ENCODE assay signal across 8 mouse cellular contexts in the genomic region with DNA sequence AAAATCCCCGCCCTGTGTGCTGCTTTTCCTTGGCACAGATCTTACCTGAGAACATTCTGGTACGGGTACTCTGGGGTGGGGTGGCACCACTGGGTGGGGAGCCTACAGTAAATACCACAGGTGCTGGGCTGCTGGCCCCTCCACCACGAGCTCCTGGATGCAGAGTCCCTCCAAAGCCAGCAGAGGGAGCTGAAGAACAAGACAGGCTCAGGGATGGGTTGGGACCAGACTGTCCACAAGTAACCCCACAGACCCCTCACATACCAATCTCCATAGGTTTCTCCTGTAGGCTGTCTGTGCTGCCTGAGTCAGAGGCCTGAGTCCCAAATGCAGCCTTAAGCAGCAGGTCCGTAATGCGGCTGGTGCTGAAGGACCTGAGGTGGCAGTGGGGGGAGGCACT. TPM values are rescaled to one million over a fixed set of nuclear protein-coding genes. Genes with fewer than 3 reads are reported as not detected.
DNase-seq lines count a peak whose midpoint lies in the region; ATAC-seq and TF ChIP-seq lines count a peak whose summit lies in the region.

No protein-coding gene starts in this region.

- H3K4me2 ChIP-seq in kidney, embryonic 14.5 days (replicated peaks; ENCODE audit: low read depth, low read length), result no peak overlapping the region

- no peaks in the 10 kb centered on the region for H3K4me1 ChIP-seq in kidney, embryonic 14.5 days (ENCODE audit: control insufficient read depth, insufficient read depth, low read length)

- 62% methylated on average over 5 of the region's 5 CpGs for WGBS in kidney, embryonic 14.5 days

- no peaks in the 10 kb centered on the region for H3K27me3 ChIP-seq in kidney, embryonic 14.5 days (ENCODE audit: control insufficient read depth, insufficient read depth, low read length)
- H3K27me3 ChIP-seq in splenic B cell, adult 2 months (ENCODE audit: control insufficient read depth, insufficient read depth, low read length, poor library complexity, severe bottlenecking), result no peaks in the 10 kb centered on the region; the same call in 1 of the 2 replicates

- H3K4me3 ChIP-seq in left cerebral cortex, adult 2 months, result no peak overlapping the region
- no peak overlapping the region for H3K4me3 ChIP-seq in kidney, embryonic 14.5 days (ENCODE audit: low read length)

- DNase-seq in left cerebral cortex, adult 2 months (ENCODE audit: extremely low spot score in 1 of 2, low spot score in 2 of 2), result peak in 1 of 2 experiments; percentile 49
- no peak for DNase-seq in left cerebral cortex, postnatal 36 days (ENCODE audit: low spot score in 2 of 2)
- DNase-seq in brain, adult 2 months (ENCODE audit: low read depth, low spot score), result peak; percentile 66
- peak; percentile 40 for DNase-seq in lung, postnatal 36 days
- DNase-seq in splenic B cell, adult 2 months (ENCODE audit: low read depth, low spot score), result peak; percentile 67
- DNase-seq in gastrocnemius, postnatal 25 days, result no peak

- no peaks in the 10 kb centered on the region for H3K9me3 ChIP-seq in kidney, embryonic 14.5 days (ENCODE audit: control insufficient read depth, low read length)

- TF ChIP-seq CTCF in left cerebral cortex, adult 2 months (IDR thresholded peaks at IDR 0.05), result peak; percentile 78

- peak; percentile 76 for ATAC-seq in granulocyte monocyte progenitor cell, adult 5-6 weeks (replicated peaks; ENCODE audit: poor library complexity, severe bottlenecking)
- ATAC-seq in kidney, embryonic 14.5 days (ENCODE audit: low FRiP score, low TSS enrichment), result peak; percentile 68

- no peak overlapping the region for H3K9ac ChIP-seq in kidney, embryonic 14.5 days (ENCODE audit: low read depth, low read length)

- intact Hi-C loops in left cerebral cortex, adult 2 months (cut with DNase I), result loop anchor here (2.0 to 5.0 kb wide), 2 partner anchors 134 to 479 kb away; no protein-coding TSS in a partner anchor
- intact Hi-C loops in left cerebral cortex, postnatal 36 days (cut with DNase I), result loop anchor here (5.0 kb wide), 1 partner anchor 479 kb away; no protein-coding TSS in a partner anchor

- no peak overlapping the region for H3K27ac ChIP-seq in left cerebral cortex, adult 2 months
- no peak overlapping the region for H3K27ac ChIP-seq in kidney, embryonic 14.5 days (ENCODE audit: low read depth, low read length)

- peaks cover 87% of the 10 kb centered on the region for H3K36me3 ChIP-seq in kidney, embryonic 14.5 days (ENCODE audit: control insufficient read depth, insufficient read depth, low read length)
- peaks cover 5% of the 10 kb centered on the region for H3K36me3 ChIP-seq in splenic B cell, adult 2 months (ENCODE audit: control insufficient read depth, insufficient read depth, low read length, poor library complexity, severe bottlenecking)

RNA-seq across cellular contexts. Expression of a gene that starts 8.2 kb away (rescaled TPM):
- 10 to 100 TPM; 21.9 to 24.0 TPM for total RNA-seq in left cerebral cortex, adult 2 months (2021)
- 10 to 100 TPM; 21.6 to 21.8 TPM for total RNA-seq in left cerebral cortex, postnatal 36 days (2021)
- total RNA-seq in granulocyte monocyte progenitor cell, adult 5-6 weeks (2014; fragmentation: Nextera tagmentation), result 41.6 and 45.0 TPM in 2 replicates
- 77.9 and 80.0 TPM in 2 replicates for total RNA-seq in granulocyte monocyte progenitor cell, adult 5-6 weeks (2017)
- 24.5 and 25.2 TPM in 2 replicates for polyA plus RNA-seq in kidney, embryonic 14.5 days (2014; fragmentation: Nextera tagmentation; extraction: Ambion mirVana)
- 10 to 100 TPM in 1 of 2 experiments, 1 to 10 TPM in 1; 9.8 to 10.8 TPM for total RNA-seq in gastrocnemius, postnatal 25 days (2021)

RNA-seq across cellular contexts. Expression of a gene that starts 18.2 kb away (rescaled TPM):
- total RNA-seq in left cerebral cortex, adult 2 months (2021), result 100 to 1,000 TPM; 106 to 114 TPM
- total RNA-seq in left cerebral cortex, postnatal 36 days (2021), result 100 to 1,000 TPM in 1 of 2 experiments, 10 to 100 TPM in 1; 95.6 to 101 TPM
- total RNA-seq in granulocyte monocyte progenitor cell, adult 5-6 weeks (2014; fragmentation: Nextera tagmentation), result 127 and 160 TPM in 2 replicates
- total RNA-seq in granulocyte monocyte progenitor cell, adult 5-6 weeks (2017), result 35.5 and 68.1 TPM in 2 replicates
- 30.7 and 56.3 TPM in 2 replicates for polyA plus RNA-seq in kidney, embryonic 14.5 days (2014; fragmentation: Nextera tagmentation; extraction: Ambion mirVana)
- total RNA-seq in gastrocnemius, postnatal 25 days (2021), result 10 to 100 TPM; 23.0 to 25.9 TPM

RNA-seq across cellular contexts. Expression of a gene that starts 21.2 kb away (rescaled TPM):
- total RNA-seq in left cerebral cortex, adult 2 months (2021), result 10 to 100 TPM; 75.4 to 80.4 TPM
- 10 to 100 TPM; 64.9 to 80.5 TPM for total RNA-seq in left cerebral cortex, postnatal 36 days (2021)
- 17.2 and 27.2 TPM in 2 replicates for total RNA-seq in granulocyte monocyte progenitor cell, adult 5-6 weeks (2014; fragmentation: Nextera tagmentation)
- 1.4 and 2.6 TPM in 2 replicates for total RNA-seq in granulocyte monocyte progenitor cell, adult 5-6 weeks (2017)
- polyA plus RNA-seq in kidney, embryonic 14.5 days (2014; fragmentation: Nextera tagmentation; extraction: Ambion mirVana), result 33.6 and 34.6 TPM in 2 replicates
- 10 to 100 TPM; 33.0 to 43.3 TPM for total RNA-seq in gastrocnemius, postnatal 25 days (2021)

RNA-seq across cellular contexts. Expression of a gene that starts 50.9 kb away (rescaled TPM):
- 10 to 100 TPM in 1 of 2 experiments, 1 to 10 TPM in 1; 7.9 to 10.4 TPM for total RNA-seq in left cerebral cortex, adult 2 months (2021)
- total RNA-seq in left cerebral cortex, postnatal 36 days (2021), result 10 to 100 TPM; 11.3 to 13.5 TPM
- 68.2 and 80.1 TPM in 2 replicates for total RNA-seq in granulocyte monocyte progenitor cell, adult 5-6 weeks (2014; fragmentation: Nextera tagmentation)
- 63.6 and 77.4 TPM in 2 replicates for total RNA-seq in granulocyte monocyte progenitor cell, adult 5-6 weeks (2017)
- 31.0 and 31.3 TPM in 2 replicates for polyA plus RNA-seq in kidney, embryonic 14.5 days (2014; fragmentation: Nextera tagmentation; extraction: Ambion mirVana)
- total RNA-seq in gastrocnemius, postnatal 25 days (2021), result 10 to 100 TPM in 1 of 2 experiments, 1 to 10 TPM in 1; 9.7 to 12.5 TPM

RNA-seq across cellular contexts. Expression of a gene that starts 51.1 kb away (rescaled TPM):
- total RNA-seq in left cerebral cortex, adult 2 months (2021), result under 1 TPM; 0.59 to 0.91 TPM
- 1 to 10 TPM in 1 of 2 experiments, under 1 TPM in 1; 0.99 to 1.6 TPM for total RNA-seq in left cerebral cortex, postnatal 36 days (2021)
- 29.3 and 32.6 TPM in 2 replicates for total RNA-seq in granulocyte monocyte progenitor cell, adult 5-6 weeks (2014; fragmentation: Nextera tagmentation)
- total RNA-seq in granulocyte monocyte progenitor cell, adult 5-6 weeks (2017), result 22.6 and 39.0 TPM in 2 replicates
- polyA plus RNA-seq in kidney, embryonic 14.5 days (2014; fragmentation: Nextera tagmentation; extraction: Ambion mirVana), result 36.2 and 37.5 TPM in 2 replicates
- 1 to 10 TPM; 1.4 to 1.5 TPM for total RNA-seq in gastrocnemius, postnatal 25 days (2021)

Comparison
In these comparisons a context has a peak if more than half of its experiments do, and no peak if none do; other contexts are left out.
1. DNase-seq: peak in brain, adult 2 months (single experiment), lung, postnatal 36 days (single experiment) and splenic B cell, adult 2 months (single experiment); none in left cerebral cortex, postnatal 36 days (0 of 2) and gastrocnemius, postnatal 25 days (single experiment).